ENCODE assay signal across 14 mouse cellular contexts in genomic region chr16:83111128-83111527, GRCm38 (mm10).
"Had no signal": no experiment of that assay in that cellular context is flagged by ENCODE, and none has a peak within 500 bp of the region (broad histone marks: within the 10 kb centered on the region; RNA-seq: fewer than 3 reads in every experiment).

No protein-coding gene starts in this region.

- H3K36me3 ChIP-seq: limb, embryonic 12.5 days; liver, embryonic 13.5 days; midbrain, embryonic 10.5 days; neural tube, embryonic 12.5 days had no signal

- H3K27ac ChIP-seq: layer of hippocampus, adult 2 months; limb, embryonic 12.5 days; liver, embryonic 13.5 days; midbrain, embryonic 10.5 days; neural tube, embryonic 12.5 days had no signal

- H3K27me3 ChIP-seq: limb, embryonic 12.5 days; liver, embryonic 13.5 days; neural tube, embryonic 12.5 days had no signal

- H3K9ac ChIP-seq: limb, embryonic 12.5 days; liver, embryonic 13.5 days; neural tube, embryonic 12.5 days had no signal

- H3K9me3 ChIP-seq: limb, embryonic 12.5 days; liver, embryonic 13.5 days; midbrain, embryonic 10.5 days; neural tube, embryonic 12.5 days had no signal

- ATAC-seq: inflammation-experienced regulatory T-cells, adult 6 months had no signal

- DNase-seq: kidney, adult 11 months; kidney, postnatal 10 days; kidney, postnatal 4 days; liver; liver, embryonic 13.5 days; lung, adult 18-20 months; lung, postnatal 36 days; midbrain, embryonic 14.5 days; thymus, postnatal 4 days had no signal

- H3K4me2 ChIP-seq: limb, embryonic 12.5 days; liver, embryonic 13.5 days; neural tube, embryonic 12.5 days had no signal

- H3K4me1 ChIP-seq: limb, embryonic 12.5 days; liver, embryonic 13.5 days; midbrain, embryonic 10.5 days; neural tube, embryonic 12.5 days had no signal

- H3K4me3 ChIP-seq: layer of hippocampus, adult 2 months; limb, embryonic 12.5 days; liver, embryonic 13.5 days; midbrain, embryonic 10.5 days; neural tube, embryonic 12.5 days had no signal
